Mouse (Mus musculus) kidney, adult 2 months (tissue): ENCODE measurements around the gene Arhgap20.

ENCODE experiments used
- CTCF ChIP-seq: fragments of 200-500 bp; conservative IDR thresholded peaks from 2 replicates; pipeline ENCODE4 v1.5.1; 2011; ENCODE audit warnings: low read depth, mild to moderate bottlenecking, control low read depth, low read length, moderate library complexity, mixed read lengths; ENCODE audit not compliant: insufficient read depth, insufficient read length
- POLR2A ChIP-seq: fragments of 200-500 bp; IDR thresholded peaks from one replicate; pipeline ENCODE4 v1.6.1; 2011; ENCODE audit warnings: low read depth, low read length, control low read depth

GRCm38 (mm10) chr9:51795206-51795605 lies 30.1 kb downstream of the Arhgap20 start:
- TF ChIP-seq CTCF (no peak), POLR2A (no peak)
